Mouse (Mus musculus) erythroid progenitor cell, adult 5-6 weeks (primary cell): ENCODE measurements around the gene Itprid1. TPM values are rescaled to one million over a fixed set of nuclear protein-coding genes. Genes with fewer than 3 reads are reported as not detected.

Experiments used
- total RNA-seq, 2 experiments: library from RNA; stranded (forward) in 1 of 2; stranded (reverse) in 1 of 2; fragments of 150-400 nt in 1 of 2; fragments of 186-747, 209-891 nt in 1 of 2; gene quantifications; 2 replicates each; pipeline versions ENCODE4 v1.2.3 to v1.2.4; 2015 to 2017; ENCODE audit warnings: low replicate concordance in 2 of 2

Gene Itprid1
- total RNA-seq, 2 experiments from 2014 or later, result not detected

Other genes starting within 250 kb of the Itprid1 start
- not detected in 2 replicates for gene Neurod6, start 155.6 kb upstream of the Itprid1 start, total RNA-seq (2015; ENCODE audit: low replicate concordance)
- gene Neurod6, start 155.6 kb upstream of the Itprid1 start, total RNA-seq (2017; ENCODE audit: low replicate concordance), result not detected in 2 replicates
- gene Ppp1r17, start 180.6 kb downstream of the Itprid1 start, total RNA-seq (2015; ENCODE audit: low replicate concordance), result not detected in 2 replicates
- not detected in 2 replicates for gene Ppp1r17, start 180.6 kb downstream of the Itprid1 start, total RNA-seq (2017; ENCODE audit: low replicate concordance)